Mouse (Mus musculus): Measurements from ENCODE around the gene Sf3b6. TPM values are rescaled to one million over a fixed set of nuclear protein-coding genes. Genes with fewer than 3 reads are reported as not detected.
"Not testable (repeated sequence)": the region's sequence is repeated elsewhere in the genome, so short reads cannot be mapped to it uniquely, and the experiment has no call there.

Gene Sf3b6
- polyA plus RNA-seq, 1 experiment from 2014 or later, result 174 TPM

DNA sequence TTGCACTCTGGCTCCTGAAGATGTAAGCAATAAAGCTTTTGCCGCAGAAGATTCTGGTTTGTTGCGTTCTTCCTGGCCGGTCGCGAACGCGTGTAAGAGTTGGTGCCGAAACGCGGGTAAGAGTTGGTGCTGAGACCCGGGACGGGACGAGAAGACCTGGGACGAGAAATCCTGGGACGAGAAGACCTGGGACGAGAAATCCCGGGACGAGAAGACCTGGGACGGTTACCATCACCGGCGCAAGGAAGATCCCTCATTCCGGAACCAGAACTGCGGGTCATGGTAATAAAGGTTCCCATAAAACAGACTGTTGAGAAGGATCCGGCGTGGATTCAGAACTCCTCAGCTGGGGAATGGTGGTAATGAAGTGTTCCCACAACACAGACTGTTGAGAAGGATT is 29.2 kb upstream of the Sf3b6 start:
- 94% methylated on average over 25 of the region's 25 CpGs for WGBS
- not testable (repeated sequence) for H3K36me3 ChIP-seq; H3K27me3 ChIP-seq; H3K27ac ChIP-seq (replicated peaks); H3K4me2 ChIP-seq; H3K9ac ChIP-seq; H3K4me1 ChIP-seq (replicated peaks); ATAC-seq (ENCODE audit: low FRiP score, low read depth); H3K9me3 ChIP-seq; H3K4me3 ChIP-seq

DNA sequence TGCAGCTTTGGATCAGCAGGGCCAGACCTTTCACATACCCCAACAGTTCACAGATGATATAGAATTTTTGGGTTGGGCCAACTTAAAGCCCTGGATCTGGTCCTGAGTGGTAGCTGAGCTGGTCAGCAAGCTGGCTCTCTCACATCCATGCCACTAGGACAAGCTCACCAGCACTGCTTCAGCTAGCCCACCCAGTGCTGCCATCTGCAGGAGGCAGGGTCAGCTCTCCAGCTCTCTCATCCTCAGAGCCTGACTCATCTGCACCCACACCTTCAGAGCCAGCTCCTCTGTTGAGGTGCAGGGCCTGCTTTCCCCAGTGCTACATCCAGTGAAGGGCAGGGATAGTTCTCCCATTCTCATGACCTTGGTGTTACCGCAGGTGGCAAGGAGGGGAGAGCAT is 23.6 kb upstream of the Sf3b6 start:
- no peaks in the 10 kb centered on the region for H3K9me3 ChIP-seq
- H3K9ac ChIP-seq, result no peak overlapping the region
- H3K27ac ChIP-seq (replicated peaks), result no peak overlapping the region
- H3K4me1 ChIP-seq (replicated peaks), result no peaks in the 10 kb centered on the region
- no peaks in the 10 kb centered on the region for H3K27me3 ChIP-seq
- no peak for ATAC-seq (ENCODE audit: low FRiP score, low read depth)
- 87% methylated on average over 1 of the region's 1 CpGs for whole genome bisulfite sequencing
- H3K4me3 ChIP-seq, result no peak overlapping the region
- no peaks in the 10 kb centered on the region for H3K36me3 ChIP-seq
- H3K4me2 ChIP-seq, result no peak overlapping the region

GRCm38 (mm10) chr12:4797471-4797870 is 19.9 kb upstream of the Sf3b6 start:
- H3K9me3 ChIP-seq; H3K4me2 ChIP-seq; H3K4me3 ChIP-seq; H3K27me3 ChIP-seq; H3K4me1 ChIP-seq (replicated peaks); H3K36me3 ChIP-seq; ATAC-seq (ENCODE audit: low FRiP score, low read depth); H3K9ac ChIP-seq; H3K27ac ChIP-seq (replicated peaks): not testable (repeated sequence)
- 80% methylated on average over 6 of the region's 6 CpGs for WGBS

DNA sequence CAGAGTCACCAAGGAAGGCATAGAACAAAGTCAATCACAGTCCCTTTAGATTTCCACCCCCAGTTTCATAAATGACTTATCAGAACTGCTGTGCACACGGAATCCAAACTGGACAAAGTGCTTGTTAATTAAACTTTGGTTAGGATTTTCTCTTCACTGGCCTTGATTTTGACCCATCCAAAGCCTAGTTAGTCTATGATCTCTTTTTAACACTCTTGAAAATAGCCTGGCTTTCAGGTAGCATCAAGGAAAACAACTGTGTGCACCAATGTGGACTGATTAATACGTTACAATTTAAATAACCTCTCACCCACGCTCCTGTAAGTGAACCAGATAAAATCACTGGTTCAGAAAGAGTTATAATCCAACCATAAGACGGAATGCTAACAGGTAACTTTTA is 6.3 kb upstream of the Sf3b6 start:
- Histone ChIP-seq H3K9me3 (no peaks in the 10 kb centered on the region), H3K36me3 (no peaks in the 10 kb centered on the region), H3K9ac (no peak overlapping the region), H3K4me1 (replicated peaks) (no peaks in the 10 kb centered on the region), H3K4me2 (no peak overlapping the region), H3K4me3 (no peak overlapping the region), H3K27ac (replicated peaks) (no peak overlapping the region), H3K27me3 (no peaks in the 10 kb centered on the region)
- WGBS, result 80% methylated on average over 4 of the region's 4 CpGs
- ATAC-seq (ENCODE audit: low FRiP score, low read depth), result no peak

- no peak for ATAC-seq (ENCODE audit: low FRiP score, low read depth)
- H3K4me2 ChIP-seq, result no peak overlapping the region
- no peaks in the 10 kb centered on the region for H3K27me3 ChIP-seq
- H3K27ac ChIP-seq (replicated peaks), result no peak overlapping the region
- H3K9me3 ChIP-seq, result no peaks in the 10 kb centered on the region
- peaks cover 6% of the 10 kb centered on the region for H3K4me1 ChIP-seq (replicated peaks)
- no peak overlapping the region for H3K4me3 ChIP-seq
- WGBS, result 75% methylated on average over 3 of the region's 3 CpGs
- no peak overlapping the region for H3K9ac ChIP-seq
- H3K36me3 ChIP-seq, result no peaks in the 10 kb centered on the region
These were observed 5.6 kb upstream of the Sf3b6 start for GRCm38 (mm10) chr12:4811705-4812104.

DNA sequence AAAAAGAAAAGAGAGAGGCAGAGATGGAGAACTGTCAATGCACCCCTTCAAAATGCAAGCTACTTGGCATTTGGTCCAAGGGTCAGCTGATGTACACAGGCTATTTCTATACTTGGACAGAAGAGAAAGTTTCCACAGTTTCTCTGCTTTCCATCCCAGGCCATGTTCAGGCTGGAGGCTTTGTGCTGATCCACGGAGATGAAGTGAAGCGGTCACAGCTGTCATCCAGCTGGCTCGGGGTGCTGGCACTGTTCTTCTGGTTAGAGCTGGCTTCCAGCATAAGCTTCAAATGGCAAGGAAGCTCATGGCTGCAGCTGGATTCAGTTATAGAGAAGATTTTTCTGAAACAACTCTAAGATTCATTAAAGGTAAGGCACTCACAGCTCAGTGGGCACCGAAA is 3.7 kb upstream of the Sf3b6 start:
- H3K4me2 ChIP-seq, result no peak overlapping the region
- no peak overlapping the region for H3K27ac ChIP-seq (replicated peaks)
- no peaks in the 10 kb centered on the region for H3K9me3 ChIP-seq
- peaks cover 15% of the 10 kb centered on the region for H3K4me1 ChIP-seq (replicated peaks)
- H3K9ac ChIP-seq, result no peak overlapping the region
- 86% methylated on average over 4 of the region's 4 CpGs for WGBS
- H3K4me3 ChIP-seq, result no peak overlapping the region
- H3K36me3 ChIP-seq, result no peaks in the 10 kb centered on the region
- ATAC-seq (ENCODE audit: low FRiP score, low read depth), result no peak
- no peaks in the 10 kb centered on the region for H3K27me3 ChIP-seq

GRCm38 (mm10) chr12:4816680-4817360 is 524 bp upstream of the Sf3b6 start:
- Histone ChIP-seq H3K9ac (peak overlapping the region; percentile 84), H3K36me3 (peaks cover 10% of the 10 kb centered on the region), H3K4me1 (replicated peaks) (peaks cover 27% of the 10 kb centered on the region), H3K4me2 (peak overlapping the region; percentile 78), H3K27me3 (no peaks in the 10 kb centered on the region), H3K27ac (replicated peaks) (peak overlapping the region; percentile 85), H3K9me3 (no peaks in the 10 kb centered on the region), H3K4me3 (peak overlapping the region; percentile 93)
- ATAC-seq (ENCODE audit: low FRiP score, low read depth), result peak; percentile 87
- 9% methylated on average over 24 of the region's 24 CpGs for WGBS

DNA sequence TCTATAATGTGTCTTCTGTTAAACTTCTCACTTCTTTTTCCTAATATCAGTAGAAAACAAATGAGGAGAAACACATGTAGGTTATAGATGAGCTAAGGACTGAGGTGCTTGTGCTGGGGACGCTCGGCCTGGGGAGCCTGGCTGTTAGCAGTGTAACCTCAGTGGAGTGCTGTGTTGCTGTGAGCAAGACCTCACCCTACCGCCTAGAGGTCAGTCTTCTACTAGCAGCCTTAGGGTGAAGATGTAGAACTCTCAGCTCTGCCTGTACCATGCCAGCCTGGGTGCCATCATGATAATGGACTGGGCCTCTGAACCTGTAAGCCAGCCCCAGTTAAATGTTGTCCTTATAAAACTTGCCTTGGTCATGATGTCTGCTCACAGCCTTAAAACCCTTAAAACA is 9.9 kb downstream of the Sf3b6 start:
- WGBS, result 83% methylated on average over 3 of the region's 3 CpGs

DNA sequence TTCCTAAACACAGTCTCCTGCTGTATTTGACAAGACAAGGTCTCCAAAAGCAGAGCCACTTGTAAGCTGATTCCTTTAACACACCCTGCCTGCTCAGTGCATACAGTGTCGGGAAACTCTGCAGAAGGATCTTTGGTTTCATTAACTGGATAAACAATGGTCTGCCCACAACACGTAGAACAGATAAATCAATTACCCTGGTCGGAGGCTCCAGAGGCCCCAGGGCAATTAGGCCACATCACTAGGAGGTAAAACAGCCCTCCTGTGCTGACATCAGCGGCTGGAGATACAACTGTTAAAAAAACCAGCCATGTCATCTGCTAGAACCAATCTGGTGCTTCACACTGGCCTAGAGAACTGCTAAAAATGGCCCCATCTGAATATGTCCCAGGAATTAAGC is 19.6 kb downstream of the Sf3b6 start:
- Histone ChIP-seq H3K4me3 (no peak overlapping the region), H3K36me3 (peaks cover 5% of the 10 kb centered on the region)
- WGBS, result 56% methylated on average over 4 of the region's 4 CpGs

More for the DNA sequence above, 9.9 kb downstream of the Sf3b6 start:
- H3K4me2 ChIP-seq, result no peak overlapping the region
- no peaks in the 10 kb centered on the region for H3K27me3 ChIP-seq
- peaks cover 52% of the 10 kb centered on the region for H3K36me3 ChIP-seq
- H3K9me3 ChIP-seq, result no peaks in the 10 kb centered on the region
- no peak overlapping the region for H3K9ac ChIP-seq
- no peak overlapping the region for H3K27ac ChIP-seq (replicated peaks)
- no peak for ATAC-seq (ENCODE audit: low FRiP score, low read depth)
- no peak overlapping the region for H3K4me3 ChIP-seq
- no peaks in the 10 kb centered on the region for H3K4me1 ChIP-seq (replicated peaks)

DNA sequence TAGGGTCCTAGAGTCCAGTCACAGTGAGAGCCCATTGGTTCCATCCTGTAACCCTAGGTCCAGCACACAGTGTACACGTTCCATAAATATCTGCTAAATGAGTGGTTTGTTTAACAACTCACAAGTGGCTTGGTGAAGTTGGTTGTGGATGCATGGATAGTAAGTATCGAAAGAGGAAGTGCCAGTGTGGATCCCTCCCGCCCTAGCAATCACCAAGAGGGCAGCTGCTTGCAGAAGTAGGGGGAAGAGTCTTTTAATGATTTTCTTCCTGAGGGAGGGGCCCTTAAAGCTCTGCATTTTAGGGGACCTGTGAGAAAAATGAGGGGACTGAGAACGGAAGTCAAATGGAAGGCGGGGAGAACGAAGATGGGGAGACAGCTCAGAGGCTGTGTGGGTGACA is 22.7 kb downstream of the Sf3b6 start:
- ATAC-seq (ENCODE audit: low FRiP score, low read depth), result no peak
- 65% methylated on average over 6 of the region's 6 CpGs for WGBS

More for the DNA sequence above, 19.6 kb downstream of the Sf3b6 start:
- H3K9me3 ChIP-seq, result no peaks in the 10 kb centered on the region
- H3K27ac ChIP-seq (replicated peaks), result no peak overlapping the region
- H3K4me2 ChIP-seq, result no peak overlapping the region
- peaks cover 4% of the 10 kb centered on the region; the same call in 1 of the 2 replicates for H3K27me3 ChIP-seq
- H3K4me1 ChIP-seq (replicated peaks), result peaks cover 14% of the 10 kb centered on the region
- ATAC-seq (ENCODE audit: low FRiP score, low read depth), result no peak
- H3K9ac ChIP-seq, result no peak overlapping the region

GRCm38 (mm10) chr12:4840741-4841140 is 23.4 kb downstream of the Sf3b6 start:
- Histone ChIP-seq H3K4me1 (replicated peaks) (peaks cover 26% of the 10 kb centered on the region), H3K9me3 (no peaks in the 10 kb centered on the region), H3K27ac (replicated peaks) (no peak overlapping the region), H3K36me3 (no peaks in the 10 kb centered on the region), H3K9ac (peak overlapping the region; percentile 63), H3K27me3 (peaks cover 4% of the 10 kb centered on the region; the same call in 1 of the 2 replicates), H3K4me3 (peak overlapping the region; percentile 59), H3K4me2 (peak overlapping the region; percentile 88)
- ATAC-seq (ENCODE audit: low FRiP score, low read depth), result peak; percentile 7; the same call in 1 of the 2 replicates
- 1% methylated on average over 11 of the region's 11 CpGs for WGBS

More for the DNA sequence above, 22.7 kb downstream of the Sf3b6 start:
- Histone ChIP-seq H3K9ac (no peak overlapping the region), H3K4me2 (peak overlapping the region; percentile 88), H3K4me3 (peak overlapping the region; percentile 59), H3K36me3 (no peaks in the 10 kb centered on the region), H3K27ac (replicated peaks) (no peak overlapping the region), H3K9me3 (no peaks in the 10 kb centered on the region), H3K4me1 (replicated peaks) (peaks cover 26% of the 10 kb centered on the region), H3K27me3 (peaks cover 4% of the 10 kb centered on the region; the same call in 1 of the 2 replicates)

GRCm38 (mm10) chr12:4841392-4841887 is 24.1 kb downstream of the Sf3b6 start, which contains the start of gene Fkbp1b:
Gene Fkbp1b (minus strand): TSS chr12:4841591.
- H3K27ac ChIP-seq (replicated peaks), result no peak within 1 kb of the TSS; the same call in 1 of the 2 replicates
- peaks cover 4% of the 10 kb centered on the region; the same call in 1 of the 2 replicates for H3K27me3 ChIP-seq
- peak within 1 kb of the TSS; percentile 59 for H3K4me3 ChIP-seq
- H3K9me3 ChIP-seq, result no peaks in the 10 kb centered on the region
- peak within 1 kb of the TSS; percentile 63 for H3K9ac ChIP-seq
- WGBS, result under 1% methylated on average over 35 of the region's 37 CpGs
- peak; percentile 61 for ATAC-seq (ENCODE audit: low FRiP score, low read depth)
- peak within 1 kb of the TSS; percentile 88 for H3K4me2 ChIP-seq
- H3K36me3 ChIP-seq, result no peaks in the 10 kb centered on the region
- peaks cover 26% of the 10 kb centered on the region for H3K4me1 ChIP-seq (replicated peaks)

Data from hindbrain, embryonic 15.5 days (tissue).